Mouse (Mus musculus) midbrain, embryonic 11.5 days (tissue): Measurements from ENCODE around the gene Maoa. TPM values are rescaled to one million over a fixed set of nuclear protein-coding genes. Genes with fewer than 3 reads are reported as not detected.

Source experiments
- ATAC-seq: fragments of 200-750 bp; cut with Nextera tagmentation; 2 replicates; pipeline ENCODE4 v1.8.0; 2017; ENCODE audit warnings: moderate TSS enrichment, moderate library complexity; ENCODE audit not compliant: low FRiP score
- DNase-seq: peaks from one replicate; pipeline ENCODE4 v3.0.0; 2015; ENCODE audit warnings: low spot score; ENCODE audit errors: missing footprints
- H3K27ac ChIP-seq: fragments of 300-500 bp; sonication (generic); 2 replicates; pipeline ENCODE4 v1.5.1; 2014; ENCODE audit warnings: low read depth, low read length
- H3K27me3 ChIP-seq: fragments of 300-500 bp; sonication (generic); 2 replicates; pipeline ENCODE4 v1.6.1; 2014; ENCODE audit warnings: mild to moderate bottlenecking, low read length, moderate library complexity, mixed read lengths; ENCODE audit not compliant: control insufficient read depth, insufficient read depth
- H3K36me3 ChIP-seq: fragments of 300-500 bp; sonication (generic); 2 replicates; pipeline ENCODE4 v1.6.1; 2014; ENCODE audit warnings: mild to moderate bottlenecking, low read length, moderate library complexity, mixed read lengths; ENCODE audit not compliant: control insufficient read depth, insufficient read depth
- H3K4me1 ChIP-seq: fragments of 300-500 bp; sonication (generic); 2 replicates; pipeline ENCODE4 v1.6.1; 2014; ENCODE audit warnings: low read length; ENCODE audit not compliant: control insufficient read depth, insufficient read depth
- H3K4me2 ChIP-seq: fragments of 300-500 bp; sonication (generic); 2 replicates; pipeline ENCODE4 v1.6.1; 2014; ENCODE audit warnings: mild to moderate bottlenecking, moderate library complexity
- H3K4me3 ChIP-seq: fragments of 300-500 bp; sonication (generic); 2 replicates; pipeline ENCODE4 v1.5.1; 2014; ENCODE audit warnings: low read depth, low read length
- H3K9ac ChIP-seq: fragments of 300-500 bp; sonication (generic); 2 replicates; pipeline ENCODE4 v1.6.1; 2014; ENCODE audit warnings: low read length
- H3K9me3 ChIP-seq: fragments of 300-500 bp; sonication (generic); 2 replicates; pipeline ENCODE4 v1.6.1; 2016; ENCODE audit warnings: low read length; ENCODE audit not compliant: control insufficient read depth
- WGBS: fragments of 180-500 bp; shearing (Covaris S2); extraction: QIAGEN DNeasy Blood & Tissue Kit; methylation state at CpG from one replicate; pipeline ENCODE4 v1.1.7; 2014; 5-methylcytosine and 5-hydroxymethylcytosine counted together
- polyA plus RNA-seq: library from polyadenylated mRNA; unstranded; fragments of >200 nt; fragmentation: Nextera tagmentation; extraction: Ambion mirVana; gene quantifications from 2 replicates; pipeline ENCODE4 v1.2.1, GENCODE M21; 2014

Gene Maoa
- polyA plus RNA-seq, result 12.4 and 13.3 TPM in 2 replicates

DNA sequence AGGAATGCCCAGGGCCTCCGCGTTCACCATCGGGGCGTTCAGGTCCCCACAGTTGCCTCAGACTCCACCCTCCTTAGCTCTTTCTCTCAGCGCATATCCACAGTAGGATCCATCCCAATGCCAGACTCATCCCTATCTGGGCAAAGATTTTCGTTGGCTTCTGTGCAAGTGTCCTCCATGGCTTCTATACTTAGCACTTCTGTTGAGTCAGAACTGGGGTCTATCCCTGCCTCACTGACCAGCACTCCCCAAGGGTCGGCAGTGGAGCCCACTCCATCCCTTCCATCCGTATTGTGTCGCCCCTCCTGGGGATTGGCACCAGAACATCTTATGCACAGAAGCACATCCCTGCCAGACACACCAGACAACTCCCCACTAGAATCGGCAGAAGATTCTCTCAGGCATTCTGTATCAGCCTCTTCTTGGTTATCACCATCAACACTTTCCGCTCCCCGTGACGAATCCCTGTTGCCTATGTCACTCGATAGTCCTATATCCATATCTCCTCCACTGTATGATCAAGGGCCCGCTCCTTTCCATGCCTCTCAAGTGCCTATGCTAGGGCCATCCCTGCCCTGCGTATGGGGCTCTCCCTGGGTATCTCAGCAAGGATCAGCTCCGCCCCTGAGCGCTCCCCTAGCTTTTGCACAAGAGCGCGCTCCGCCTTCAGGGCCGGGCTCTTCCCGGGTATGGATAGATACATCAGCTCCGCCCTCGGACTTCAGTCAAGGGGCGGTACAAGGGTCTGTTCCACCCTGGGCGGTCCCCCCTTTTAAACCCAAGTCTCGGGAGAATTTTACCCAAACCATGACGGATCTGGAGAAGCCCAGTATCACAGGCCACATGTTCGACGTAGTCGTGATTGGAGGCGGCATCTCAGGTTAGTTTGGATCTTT is at the start of gene Maoa:
Gene Maoa (plus strand): TSS at position 665 of the 896 bp plus-strand sequence.
- Histone ChIP-seq H3K27ac (peak within 1 kb of the TSS; percentile 35; the same call in 1 of the 2 replicates), H3K27me3 (no peaks in the 10 kb centered on the region), H3K4me1 (no peaks in the 10 kb centered on the region), H3K4me2 (peak within 1 kb of the TSS; percentile 59), H3K4me3 (peak within 1 kb of the TSS; percentile 42), H3K36me3 (no peaks in the 10 kb centered on the region), H3K9me3 (no peaks in the 10 kb centered on the region), H3K9ac (peak within 1 kb of the TSS; percentile 57)
- WGBS, result 19% methylated on average over 33 of the region's 33 CpGs
- DNase-seq (peak; percentile 91), ATAC-seq (peak; percentile 82)

DNA sequence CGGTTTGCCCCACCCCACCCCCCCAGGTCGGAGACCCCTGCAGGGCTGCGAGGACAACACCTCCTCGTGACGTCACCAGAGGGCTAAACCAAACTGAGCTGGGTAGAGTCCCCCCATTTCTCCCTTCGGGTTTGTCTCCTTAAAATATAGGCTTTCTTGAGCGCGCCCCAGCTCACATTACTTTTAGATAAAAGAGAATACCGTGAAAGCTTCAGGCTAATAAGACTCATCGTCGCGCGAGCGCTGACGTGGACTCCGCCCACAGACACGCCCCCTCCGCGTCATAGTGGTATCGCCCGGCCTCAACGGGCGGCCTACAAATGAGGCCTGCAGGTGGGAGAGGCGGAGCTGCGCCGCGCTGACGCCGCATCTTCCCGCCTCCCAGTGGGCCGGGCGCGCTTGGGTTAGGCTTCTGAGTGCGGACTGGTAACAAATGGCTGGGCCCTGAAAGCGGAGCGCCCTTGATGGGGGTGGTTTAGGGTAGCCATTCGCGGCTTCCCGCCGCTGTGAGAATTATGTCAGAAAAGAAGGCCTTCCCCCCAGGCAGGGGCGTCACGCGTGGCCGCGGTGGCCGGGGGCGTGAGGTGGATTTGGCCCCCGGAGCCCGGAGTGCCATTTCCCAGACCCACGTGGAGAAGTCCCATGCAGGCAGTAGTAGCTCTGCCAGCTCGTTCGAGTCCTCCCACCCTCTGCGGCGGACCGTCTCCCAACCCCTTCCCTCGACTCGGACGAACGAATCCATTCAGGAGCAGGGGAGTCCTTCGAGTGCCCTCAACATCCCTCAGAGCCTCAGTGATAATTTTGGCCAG is 1.1 kb upstream of the Maoa start:
- 20% methylated on average over 52 of the region's 60 CpGs for WGBS
- peak; percentile 95 for ATAC-seq
- Histone ChIP-seq H3K9ac (peak overlapping the region; percentile 57), H3K4me3 (peak overlapping the region; percentile 42), H3K9me3 (no peaks in the 10 kb centered on the region), H3K4me2 (peak overlapping the region; percentile 59), H3K27ac (peak overlapping the region; percentile 35; the same call in 1 of the 2 replicates), H3K36me3 (no peaks in the 10 kb centered on the region), H3K4me1 (no peaks in the 10 kb centered on the region), H3K27me3 (no peaks in the 10 kb centered on the region)
- peak; percentile 94 for DNase-seq

DNA sequence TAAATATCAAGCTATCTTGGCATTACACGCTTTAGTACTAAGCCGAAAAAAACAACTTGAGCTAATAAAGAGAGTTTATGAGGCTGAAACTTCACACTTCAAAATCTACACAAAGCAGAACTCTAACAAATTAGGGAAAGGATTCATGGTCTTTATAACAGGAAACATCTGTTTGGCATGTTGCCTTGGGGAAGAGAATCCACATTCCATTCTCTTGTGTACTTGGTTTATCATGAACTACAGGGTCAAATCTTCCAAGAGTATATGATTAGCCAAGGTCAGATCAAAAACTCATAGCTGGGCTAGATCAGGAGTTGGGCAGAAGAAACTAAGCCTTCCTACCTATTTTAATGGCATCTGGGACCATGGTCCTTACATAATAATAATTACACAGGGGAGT is 37.0 kb downstream of the Maoa start:
- H3K4me1 ChIP-seq, result no peaks in the 10 kb centered on the region
- 86% methylated on average over 2 of the region's 2 CpGs for WGBS
- ATAC-seq, result no peak
- H3K4me2 ChIP-seq, result no peak overlapping the region
- no peak overlapping the region for H3K27ac ChIP-seq
- no peaks in the 10 kb centered on the region for H3K36me3 ChIP-seq
- no peaks in the 10 kb centered on the region for H3K9me3 ChIP-seq
- H3K4me3 ChIP-seq, result no peak overlapping the region
- no peak overlapping the region for H3K9ac ChIP-seq
- H3K27me3 ChIP-seq, result no peaks in the 10 kb centered on the region
- DNase-seq, result peak; percentile 82

DNA sequence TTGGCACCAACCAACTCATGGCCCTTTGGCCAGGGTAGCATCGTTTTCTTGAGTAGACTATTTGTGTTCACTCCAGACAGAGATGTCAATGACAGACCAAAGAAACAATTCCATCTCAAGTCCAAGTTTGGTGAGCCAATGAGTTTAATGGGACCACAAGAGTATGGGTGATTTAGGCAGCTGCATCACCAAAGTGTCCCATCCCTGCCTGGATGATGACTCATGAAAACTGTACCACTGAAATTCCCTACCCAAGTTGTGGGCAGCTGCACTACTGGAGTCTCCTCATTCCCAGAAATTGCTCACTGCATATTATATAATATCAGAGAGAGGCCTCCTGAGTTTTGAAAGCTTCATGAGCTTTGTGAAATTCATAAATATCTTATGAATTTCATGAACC is 86.6 kb downstream of the Maoa start:
- H3K9me3 ChIP-seq, result no peaks in the 10 kb centered on the region
- DNase-seq, result no peak
- no peak overlapping the region for H3K4me2 ChIP-seq
- no peak overlapping the region for H3K9ac ChIP-seq
- H3K4me1 ChIP-seq, result no peaks in the 10 kb centered on the region
- H3K27ac ChIP-seq, result no peak overlapping the region
- no peak overlapping the region for H3K4me3 ChIP-seq
- 88% methylated on average over 1 of the region's 1 CpGs for WGBS
- ATAC-seq, result no peak
- no peaks in the 10 kb centered on the region for H3K27me3 ChIP-seq
- H3K36me3 ChIP-seq, result no peaks in the 10 kb centered on the region

DNA sequence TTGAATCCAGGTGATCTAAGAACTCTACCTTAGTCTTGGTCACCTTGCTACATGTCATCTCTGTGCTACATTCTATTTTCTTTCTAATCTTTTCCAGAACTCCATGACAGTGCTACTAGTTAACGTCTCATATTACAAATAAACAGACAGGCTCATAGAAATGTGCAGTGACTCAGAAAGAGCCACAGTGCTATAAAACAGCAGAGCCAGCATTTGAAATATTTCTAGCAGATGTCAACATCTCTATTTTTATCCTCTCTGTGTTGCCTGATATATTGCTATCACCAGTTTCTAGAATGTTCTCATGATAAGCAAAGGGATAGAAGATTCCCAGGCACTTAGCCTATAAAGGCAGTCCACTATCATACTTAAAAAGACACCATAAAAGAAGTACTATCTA is 94.5 kb downstream of the Maoa start:
- Histone ChIP-seq H3K4me3 (no peak overlapping the region), H3K4me1 (no peaks in the 10 kb centered on the region), H3K4me2 (no peak overlapping the region), H3K27ac (no peak overlapping the region), H3K9me3 (no peaks in the 10 kb centered on the region), H3K9ac (no peak overlapping the region), H3K27me3 (no peaks in the 10 kb centered on the region), H3K36me3 (no peaks in the 10 kb centered on the region)
- DNase-seq (no peak), ATAC-seq (no peak)
- 84% methylated on average over 1 of the region's 1 CpGs for WGBS

Other genes starting within 250 kb of the Maoa start
- not detected in 2 replicates for gene Cypt1, start 96.8 kb upstream of the Maoa start, polyA plus RNA-seq
- 3.4 and 4.6 TPM in 2 replicates for gene Maob, start 197.7 kb downstream of the Maoa start, polyA plus RNA-seq